Mouse (Mus musculus): Measurements from ENCODE around the gene Zfp661. TPM values are rescaled to one million over a fixed set of nuclear protein-coding genes. Genes with fewer than 3 reads are reported as not detected.

The Zfp661 gene
- polyA plus RNA-seq, 1 experiment from 2014 or later: 5.8 TPM

GRCm38 (mm10) chr2:127525004-127525775, 61.7 kb downstream of the Zfp661 start:
- Histone ChIP-seq H3K9me3 (replicated peaks) (no peaks in the 10 kb centered on the region), H3K9ac (no peak overlapping the region), H3K4me3 (replicated peaks) (no peak overlapping the region), H3K27me3 (no peaks in the 10 kb centered on the region), H3K4me2 (replicated peaks) (no peak overlapping the region), H3K4me1 (peaks cover 17% of the 10 kb centered on the region), H3K27ac (replicated peaks) (no peak overlapping the region), H3K36me3 (no peaks in the 10 kb centered on the region)
- no peak for ATAC-seq (ENCODE audit: insufficient number of reproducible peaks, low FRiP score, low TSS enrichment, low read depth)
- WGBS: 83% methylated on average over 3 of the region's 3 CpGs

Other genes with a start within 250 kb of the Zfp661 start
- 0.24 TPM in 1 of 2 replicates, not detected in the other for gene Astl, start 248.5 kb downstream of the Zfp661 start, polyA plus RNA-seq (2015; fragmentation: Nextera tagmentation; extraction: Ambion mirVana)
- gene Adra2b, start 223.9 kb downstream of the Zfp661 start, polyA plus RNA-seq (2015; fragmentation: Nextera tagmentation; extraction: Ambion mirVana): 0.30 and 0.33 TPM in 2 replicates
- gene Gpat2, start 161.9 kb downstream of the Zfp661 start, polyA plus RNA-seq (2015; fragmentation: Nextera tagmentation; extraction: Ambion mirVana): 0.49 and 0.71 TPM in 2 replicates
- gene Fahd2a, start 142.5 kb downstream of the Zfp661 start, polyA plus RNA-seq (2015; fragmentation: Nextera tagmentation; extraction: Ambion mirVana): 24.4 and 25.3 TPM in 2 replicates
- 2.8 and 4.8 TPM in 2 replicates for gene Kcnip3, start 65.0 kb downstream of the Zfp661 start, polyA plus RNA-seq (2015; fragmentation: Nextera tagmentation; extraction: Ambion mirVana)
- gene Prom2, start 45.6 kb downstream of the Zfp661 start, polyA plus RNA-seq (2015; fragmentation: Nextera tagmentation; extraction: Ambion mirVana): 8.9 and 11.2 TPM in 2 replicates
- 113 and 124 TPM in 2 replicates for gene Mrps5, start 128 bp upstream of the Zfp661 start, polyA plus RNA-seq (2015; fragmentation: Nextera tagmentation; extraction: Ambion mirVana)
- gene Mal, start 69.6 kb upstream of the Zfp661 start, polyA plus RNA-seq (2015; fragmentation: Nextera tagmentation; extraction: Ambion mirVana): 68.0 and 73.1 TPM in 2 replicates
- 32.3 and 37.3 TPM in 2 replicates for gene Mall, start 142.8 kb upstream of the Zfp661 start, polyA plus RNA-seq (2015; fragmentation: Nextera tagmentation; extraction: Ambion mirVana)
- gene Nphp1, start 201.8 kb upstream of the Zfp661 start, polyA plus RNA-seq (2015; fragmentation: Nextera tagmentation; extraction: Ambion mirVana): 36.4 and 45.6 TPM in 2 replicates
- gene Mtln, start 205.4 kb upstream of the Zfp661 start, polyA plus RNA-seq (2015; fragmentation: Nextera tagmentation; extraction: Ambion mirVana): 36.0 and 36.9 TPM in 2 replicates
- gene Bub1, start 244.8 kb upstream of the Zfp661 start, polyA plus RNA-seq (2015; fragmentation: Nextera tagmentation; extraction: Ambion mirVana): 32.2 and 32.6 TPM in 2 replicates

All from embryonic facial prominence, embryonic 15.5 days (tissue).